Mouse (Mus musculus) midbrain, embryonic 14.5 days (tissue): ENCODE data around the gene Prss27. TPM values are rescaled to one million over a fixed set of nuclear protein-coding genes. Genes with fewer than 3 reads are reported as not detected.

Experiments
- ATAC-seq: fragments of 200-750 bp; cut with Nextera tagmentation; 2 replicates; pipeline ENCODE4 v1.8.0; 2017; ENCODE audit warnings: moderate number of reproducible peaks, moderate library complexity; ENCODE audit not compliant: low FRiP score, low TSS enrichment
- DNase-seq: peaks from one replicate; pipeline ENCODE4 v3.0.0-alpha.2; 2015
- H3K27ac ChIP-seq: fragments of 300-500 bp; sonication (generic); replicated peaks from 2 replicates; pipeline ENCODE4 v1.5.1; 2014; ENCODE audit warnings: mild to moderate bottlenecking, low read depth, low read length, moderate library complexity
- H3K27me3 ChIP-seq: fragments of 300-500 bp; sonication (generic); 2 replicates; pipeline ENCODE4 v1.6.1; 2014; ENCODE audit warnings: low read length, control low read depth, mixed read lengths; ENCODE audit not compliant: control insufficient read depth, insufficient read depth
- H3K36me3 ChIP-seq: fragments of 300-500 bp; sonication (generic); 2 replicates; pipeline ENCODE4 v1.6.1; 2014; ENCODE audit warnings: low read length, control low read depth; ENCODE audit not compliant: control insufficient read depth, insufficient read depth
- H3K4me1 ChIP-seq: fragments of 300-500 bp; sonication (generic); 2 replicates; pipeline ENCODE4 v1.6.1; 2014; ENCODE audit warnings: mild to moderate bottlenecking, antibody characterized with exemption, low read length, control low read depth; ENCODE audit not compliant: control insufficient read depth, insufficient read depth
- H3K4me2 ChIP-seq: fragments of 300-500 bp; sonication (generic); 2 replicates; pipeline ENCODE4 v1.6.1; 2014; ENCODE audit warnings: mild to moderate bottlenecking, low read length, moderate library complexity
- H3K4me3 ChIP-seq: fragments of 300-500 bp; sonication (generic); replicated peaks from 2 replicates; pipeline ENCODE4 v1.5.1; 2014; ENCODE audit warnings: low read depth, low read length
- H3K9ac ChIP-seq: fragments of 300-500 bp; sonication (generic); replicated peaks from 2 replicates; pipeline ENCODE4 v1.6.1; 2014; ENCODE audit warnings: mild to moderate bottlenecking, low read length, moderate library complexity
- H3K9me3 ChIP-seq: fragments of 300-500 bp; sonication (generic); 2 replicates; pipeline ENCODE4 v1.6.1; 2016; ENCODE audit warnings: low read length, control low read depth, mixed read lengths; ENCODE audit not compliant: control insufficient read depth
- WGBS: fragments of 180-500 bp; shearing (Covaris S2); extraction: QIAGEN DNeasy Blood & Tissue Kit; methylation state at CpG from one replicate; pipeline ENCODE4 v1.1.7; 2014; 5-methylcytosine and 5-hydroxymethylcytosine counted together
- polyA plus RNA-seq: library from polyadenylated mRNA; unstranded; fragments of >200 nt; fragmentation: Nextera tagmentation; extraction: Ambion mirVana; gene quantifications from 2 replicates; pipeline ENCODE4 v1.2.1, GENCODE M21; 2014

Prss27 gene
- polyA plus RNA-seq, 1 experiment from 2014 or later = 0.17 TPM

GRCm38 (mm10) chr17:24045608-24046007 is 7.7 kb downstream of the Prss27 start:
- 83% methylated on average over 10 of the region's 10 CpGs for WGBS
- no peak overlapping the region for H3K4me2 ChIP-seq
- DNase-seq (no peak), ATAC-seq (no peak)
- no peaks in the 10 kb centered on the region for H3K9me3 ChIP-seq
- H3K36me3 ChIP-seq = peaks cover 37% of the 10 kb centered on the region
- no peaks in the 10 kb centered on the region for H3K27me3 ChIP-seq
- no peak overlapping the region for H3K9ac ChIP-seq
- H3K4me1 ChIP-seq = no peaks in the 10 kb centered on the region
- H3K27ac ChIP-seq = no peak overlapping the region
- no peak overlapping the region for H3K4me3 ChIP-seq

GRCm38 (mm10) chr17:24046026-24046425 is 8.1 kb downstream of the Prss27 start:
- WGBS = 54% methylated on average over 5 of the region's 5 CpGs
- no peaks in the 10 kb centered on the region for H3K9me3 ChIP-seq
- ATAC-seq (no peak), DNase-seq (no peak)
- peaks cover 41% of the 10 kb centered on the region for H3K36me3 ChIP-seq
- H3K27ac ChIP-seq = no peak overlapping the region
- no peaks in the 10 kb centered on the region for H3K27me3 ChIP-seq
- H3K4me3 ChIP-seq = no peak overlapping the region
- H3K9ac ChIP-seq = no peak overlapping the region
- H3K4me1 ChIP-seq = no peaks in the 10 kb centered on the region
- H3K4me2 ChIP-seq = no peak overlapping the region

GRCm38 (mm10) chr17:24048053-24048452 is 10.1 kb downstream of the Prss27 start:
- no peak overlapping the region for H3K27ac ChIP-seq
- no peaks in the 10 kb centered on the region for H3K27me3 ChIP-seq
- H3K4me2 ChIP-seq = no peak overlapping the region
- no peaks in the 10 kb centered on the region for H3K4me1 ChIP-seq
- H3K36me3 ChIP-seq = peaks cover 60% of the 10 kb centered on the region
- no peak overlapping the region for H3K9ac ChIP-seq
- 90% methylated on average over 5 of the region's 5 CpGs for WGBS
- no peak for DNase-seq
- no peaks in the 10 kb centered on the region for H3K9me3 ChIP-seq
- ATAC-seq = no peak
- no peak overlapping the region for H3K4me3 ChIP-seq

- Histone ChIP-seq H3K4me3 (no peak overlapping the region), H3K27me3 (no peaks in the 10 kb centered on the region), H3K27ac (no peak overlapping the region), H3K4me2 (no peak overlapping the region), H3K36me3 (peaks cover 69% of the 10 kb centered on the region), H3K9ac (no peak overlapping the region), H3K4me1 (no peaks in the 10 kb centered on the region), H3K9me3 (no peaks in the 10 kb centered on the region)
- no peak for ATAC-seq
- no peak for DNase-seq
- 96% methylated on average over 8 of the region's 8 CpGs for WGBS
Observed at GRCm38 (mm10) chr17:24049008-24049407, 11.1 kb downstream of the Prss27 start.

GRCm38 (mm10) chr17:24056636-24057625 is 19.0 kb downstream of the Prss27 start:
- no peak overlapping the region for H3K27ac ChIP-seq
- 95% methylated on average over 14 of the region's 14 CpGs for whole genome bisulfite sequencing
- H3K27me3 ChIP-seq = no peaks in the 10 kb centered on the region
- H3K9me3 ChIP-seq = no peaks in the 10 kb centered on the region
- no peak overlapping the region for H3K4me2 ChIP-seq
- H3K4me3 ChIP-seq = no peak overlapping the region
- H3K36me3 ChIP-seq = peaks cover 82% of the 10 kb centered on the region
- H3K9ac ChIP-seq = no peak overlapping the region
- ATAC-seq (no peak), DNase-seq (no peak)
- H3K4me1 ChIP-seq = no peaks in the 10 kb centered on the region

GRCm38 (mm10) chr17:24057730-24058245 is 19.8 kb downstream of the Prss27 start:
- no peaks in the 10 kb centered on the region for H3K4me1 ChIP-seq
- H3K27ac ChIP-seq = no peak overlapping the region
- 92% methylated on average over 5 of the region's 5 CpGs for WGBS
- no peak overlapping the region for H3K9ac ChIP-seq
- no peaks in the 10 kb centered on the region for H3K27me3 ChIP-seq
- H3K4me3 ChIP-seq = no peak overlapping the region
- DNase-seq (no peak), ATAC-seq (no peak)
- H3K9me3 ChIP-seq = no peaks in the 10 kb centered on the region
- H3K36me3 ChIP-seq = peaks cover 74% of the 10 kb centered on the region
- no peak overlapping the region for H3K4me2 ChIP-seq

- Histone ChIP-seq H3K9me3 (no peaks in the 10 kb centered on the region), H3K27me3 (no peaks in the 10 kb centered on the region), H3K4me1 (no peaks in the 10 kb centered on the region), H3K4me3 (no peak overlapping the region), H3K4me2 (no peak overlapping the region), H3K27ac (no peak overlapping the region), H3K36me3 (peaks cover 27% of the 10 kb centered on the region), H3K9ac (no peak overlapping the region)
- 80% methylated on average over 4 of the region's 4 CpGs for WGBS
- DNase-seq (no peak), ATAC-seq (no peak)
Observed at GRCm38 (mm10) chr17:24062459-24063155, 24.7 kb downstream of the Prss27 start.

- Histone ChIP-seq H3K4me3 (no peak overlapping the region), H3K9me3 (no peaks in the 10 kb centered on the region), H3K27ac (no peak overlapping the region), H3K27me3 (no peaks in the 10 kb centered on the region), H3K36me3 (no peaks in the 10 kb centered on the region; the same call in 1 of the 2 replicates), H3K4me2 (no peak overlapping the region), H3K4me1 (peaks cover 13% of the 10 kb centered on the region), H3K9ac (no peak overlapping the region)
- DNase-seq (no peak), ATAC-seq (no peak)
- 91% methylated on average over 5 of the region's 5 CpGs for WGBS
Observed at GRCm38 (mm10) chr17:24068271-24068670, 30.3 kb downstream of the Prss27 start.
